Mouse (Mus musculus) stomach, postnatal 0 days (tissue): ENCODE measurements at regions not wholly inside any gene's neighbourhood (a gene's known extent, or its start where the extent isn't known, plus 50 kb on each side); places are given as distances from the start of the nearest gene placed in this dataset.

Experiments used
- CTCF ChIP-seq: IDR thresholded peaks from 2 replicates; pipeline ENCODE4 v1.5.1; 2016; ENCODE audit warnings: antibody characterized with exemption, low read depth, mild to moderate bottlenecking, moderate library complexity
- EP300 ChIP-seq: optimal IDR thresholded peaks from 2 replicates; pipeline ENCODE3; 2016; ENCODE audit warnings: antibody characterized with exemption

- TF ChIP-seq CTCF (no peak), EP300 (no peak)
These were observed 417.5 kb downstream of the Hsfy2 start for GRCm38 (mm10) chr1:56219700-56220099.
